Mouse (Mus musculus): ENCODE measurements around the gene Cd9. TPM values are rescaled to one million over a fixed set of nuclear protein-coding genes. Genes with fewer than 3 reads are reported as not detected.
A peak's percentile ranks its signal among the peaks of the same experiment; 100 is the strongest.

The Cd9 gene
- polyA plus RNA-seq, 1 experiment from 2014 or later, result 91.7 TPM

- Histone ChIP-seq H3K27ac (no peak overlapping the region), H3K27me3 (no peaks in the 10 kb centered on the region; the same call in 1 of the 2 replicates), H3K36me3 (no peaks in the 10 kb centered on the region), H3K4me2 (no peak overlapping the region), H3K4me1 (replicated peaks) (peaks cover 24% of the 10 kb centered on the region), H3K4me3 (no peak overlapping the region), H3K9me3 (replicated peaks) (no peaks in the 10 kb centered on the region), H3K9ac (no peak overlapping the region)
- no peak for ATAC-seq (replicated peaks; ENCODE audit: insufficient number of reproducible peaks, insufficient read depth, low FRiP score, low read depth)
- 67% methylated on average over 3 of the region's 3 CpGs for WGBS
Observed at GRCm38 (mm10) chr6:125430982-125431381, 63.6 kb downstream of the Cd9 start.

GRCm38 (mm10) chr6:125430358-125430958 is 64.1 kb downstream of the Cd9 start:
- no peak for ATAC-seq (replicated peaks; ENCODE audit: insufficient number of reproducible peaks, insufficient read depth, low FRiP score, low read depth)
- peaks cover 24% of the 10 kb centered on the region for H3K4me1 ChIP-seq (replicated peaks)
- H3K4me2 ChIP-seq, result no peak overlapping the region
- H3K9me3 ChIP-seq (replicated peaks), result no peaks in the 10 kb centered on the region
- WGBS, result 30% methylated on average over 14 of the region's 14 CpGs
- no peak overlapping the region for H3K4me3 ChIP-seq
- no peak overlapping the region for H3K9ac ChIP-seq
- no peak overlapping the region for H3K27ac ChIP-seq
- no peaks in the 10 kb centered on the region; the same call in 1 of the 2 replicates for H3K27me3 ChIP-seq
- no peaks in the 10 kb centered on the region for H3K36me3 ChIP-seq

GRCm38 (mm10) chr6:125429741-125430140 is 64.8 kb downstream of the Cd9 start:
- peaks cover 24% of the 10 kb centered on the region for H3K4me1 ChIP-seq (replicated peaks)
- peaks cover 5% of the 10 kb centered on the region; the same call in 1 of the 2 replicates for H3K27me3 ChIP-seq
- 53% methylated on average over 6 of the region's 6 CpGs for WGBS

GRCm38 (mm10) chr6:125426383-125427360 is 67.9 kb downstream of the Cd9 start:
- under 1% methylated on average over 23 of the region's 25 CpGs for WGBS
- Histone ChIP-seq H3K4me1 (replicated peaks) (peaks cover 21% of the 10 kb centered on the region), H3K9me3 (replicated peaks) (no peaks in the 10 kb centered on the region), H3K9ac (peak overlapping the region; percentile 65), H3K27me3 (peaks cover 5% of the 10 kb centered on the region; the same call in 1 of the 2 replicates), H3K36me3 (no peaks in the 10 kb centered on the region), H3K4me3 (peak overlapping the region; percentile 53), H3K27ac (peak overlapping the region; percentile 66; the same call in 1 of the 2 replicates), H3K4me2 (peak overlapping the region; percentile 95)
- ATAC-seq (replicated peaks; ENCODE audit: insufficient number of reproducible peaks, insufficient read depth, low FRiP score, low read depth), result peak; percentile 72

More at GRCm38 (mm10) chr6:125429741-125430140, 64.8 kb downstream of the Cd9 start:
- no peak overlapping the region for H3K9ac ChIP-seq
- no peak for ATAC-seq (replicated peaks; ENCODE audit: insufficient number of reproducible peaks, insufficient read depth, low FRiP score, low read depth)
- no peak overlapping the region for H3K4me2 ChIP-seq
- no peak overlapping the region for H3K27ac ChIP-seq
- no peaks in the 10 kb centered on the region for H3K9me3 ChIP-seq (replicated peaks)
- H3K36me3 ChIP-seq, result no peaks in the 10 kb centered on the region
- H3K4me3 ChIP-seq, result no peak overlapping the region

GRCm38 (mm10) chr6:125425205-125426090 is 69.1 kb downstream of the Cd9 start:
- Histone ChIP-seq H3K9me3 (replicated peaks) (no peaks in the 10 kb centered on the region), H3K4me1 (replicated peaks) (peaks cover 21% of the 10 kb centered on the region), H3K9ac (no peak overlapping the region), H3K4me3 (no peak overlapping the region), H3K27ac (no peak overlapping the region), H3K27me3 (peaks cover 5% of the 10 kb centered on the region; the same call in 1 of the 2 replicates), H3K36me3 (no peaks in the 10 kb centered on the region), H3K4me2 (no peak overlapping the region)
- 53% methylated on average over 15 of the region's 15 CpGs for WGBS
- ATAC-seq (replicated peaks; ENCODE audit: insufficient number of reproducible peaks, insufficient read depth, low FRiP score, low read depth), result no peak

GRCm38 (mm10) chr6:125424156-125424555 is 70.4 kb downstream of the Cd9 start:
- ATAC-seq (replicated peaks; ENCODE audit: insufficient number of reproducible peaks, insufficient read depth, low FRiP score, low read depth), result no peak
- WGBS, result 71% methylated on average over 3 of the region's 3 CpGs
- no peaks in the 10 kb centered on the region for H3K36me3 ChIP-seq

GRCm38 (mm10) chr6:125423507-125423906 is 71.1 kb downstream of the Cd9 start:
- H3K4me2 ChIP-seq, result no peak overlapping the region
- no peak overlapping the region for H3K9ac ChIP-seq
- H3K36me3 ChIP-seq, result no peaks in the 10 kb centered on the region
- peaks cover 6% of the 10 kb centered on the region; the same call in 1 of the 2 replicates for H3K27me3 ChIP-seq
- no peak overlapping the region for H3K4me3 ChIP-seq
- H3K9me3 ChIP-seq (replicated peaks), result no peaks in the 10 kb centered on the region
- peaks cover 15% of the 10 kb centered on the region for H3K4me1 ChIP-seq (replicated peaks)
- H3K27ac ChIP-seq, result no peak overlapping the region
- ATAC-seq (replicated peaks; ENCODE audit: insufficient number of reproducible peaks, insufficient read depth, low FRiP score, low read depth), result no peak
- 64% methylated on average over 13 of the region's 13 CpGs for WGBS

More at GRCm38 (mm10) chr6:125424156-125424555, 70.4 kb downstream of the Cd9 start:
- no peak overlapping the region for H3K4me3 ChIP-seq
- H3K4me1 ChIP-seq (replicated peaks), result peaks cover 15% of the 10 kb centered on the region
- peaks cover 5% of the 10 kb centered on the region; the same call in 1 of the 2 replicates for H3K27me3 ChIP-seq
- H3K9me3 ChIP-seq (replicated peaks), result no peaks in the 10 kb centered on the region
- H3K4me2 ChIP-seq, result no peak overlapping the region
- no peak overlapping the region for H3K27ac ChIP-seq
- H3K9ac ChIP-seq, result no peak overlapping the region

- WGBS, result 36% methylated on average over 3 of the region's 3 CpGs
- 0 out of 2 replicates have a peak overlapping the region, but pooled peaks have one; percentile 12 for H3K27ac ChIP-seq
- ATAC-seq (replicated peaks; ENCODE audit: insufficient number of reproducible peaks, insufficient read depth, low FRiP score, low read depth), result no peak
- peaks cover 15% of the 10 kb centered on the region for H3K4me1 ChIP-seq (replicated peaks)
- H3K9ac ChIP-seq, result no peak overlapping the region
- H3K36me3 ChIP-seq, result no peaks in the 10 kb centered on the region
- H3K4me3 ChIP-seq, result 0 out of 2 replicates have a peak overlapping the region, but pooled peaks have one; percentile 20
- H3K27me3 ChIP-seq, result peaks cover 10% of the 10 kb centered on the region; the same call in 1 of the 2 replicates
- no peaks in the 10 kb centered on the region for H3K9me3 ChIP-seq (replicated peaks)
- H3K4me2 ChIP-seq, result peak overlapping the region; percentile 49
Observed at GRCm38 (mm10) chr6:125423099-125423498, 71.5 kb downstream of the Cd9 start.

GRCm38 (mm10) chr6:125422051-125422822 is 72.4 kb downstream of the Cd9 start:
- WGBS, result 23% methylated on average over 20 of the region's 20 CpGs
- peak overlapping the region; percentile 12; the same call in 1 of the 2 replicates for H3K27ac ChIP-seq
- ATAC-seq (replicated peaks; ENCODE audit: insufficient number of reproducible peaks, insufficient read depth, low FRiP score, low read depth), result no peak; the same call in 1 of the 2 replicates

More at GRCm38 (mm10) chr6:125422051-125422822, 72.4 kb downstream of the Cd9 start:
- Histone ChIP-seq H3K4me3 (peak overlapping the region; percentile 20), H3K27me3 (peaks cover 12% of the 10 kb centered on the region; the same call in 1 of the 2 replicates), H3K36me3 (no peaks in the 10 kb centered on the region), H3K9me3 (replicated peaks) (no peaks in the 10 kb centered on the region), H3K4me2 (peak overlapping the region; percentile 49), H3K9ac (no peak overlapping the region), H3K4me1 (replicated peaks) (peaks cover 15% of the 10 kb centered on the region)

Data from heart, embryonic 15.5 days (tissue).